Mouse (Mus musculus): ENCODE data around the gene Dffb.

DNA sequence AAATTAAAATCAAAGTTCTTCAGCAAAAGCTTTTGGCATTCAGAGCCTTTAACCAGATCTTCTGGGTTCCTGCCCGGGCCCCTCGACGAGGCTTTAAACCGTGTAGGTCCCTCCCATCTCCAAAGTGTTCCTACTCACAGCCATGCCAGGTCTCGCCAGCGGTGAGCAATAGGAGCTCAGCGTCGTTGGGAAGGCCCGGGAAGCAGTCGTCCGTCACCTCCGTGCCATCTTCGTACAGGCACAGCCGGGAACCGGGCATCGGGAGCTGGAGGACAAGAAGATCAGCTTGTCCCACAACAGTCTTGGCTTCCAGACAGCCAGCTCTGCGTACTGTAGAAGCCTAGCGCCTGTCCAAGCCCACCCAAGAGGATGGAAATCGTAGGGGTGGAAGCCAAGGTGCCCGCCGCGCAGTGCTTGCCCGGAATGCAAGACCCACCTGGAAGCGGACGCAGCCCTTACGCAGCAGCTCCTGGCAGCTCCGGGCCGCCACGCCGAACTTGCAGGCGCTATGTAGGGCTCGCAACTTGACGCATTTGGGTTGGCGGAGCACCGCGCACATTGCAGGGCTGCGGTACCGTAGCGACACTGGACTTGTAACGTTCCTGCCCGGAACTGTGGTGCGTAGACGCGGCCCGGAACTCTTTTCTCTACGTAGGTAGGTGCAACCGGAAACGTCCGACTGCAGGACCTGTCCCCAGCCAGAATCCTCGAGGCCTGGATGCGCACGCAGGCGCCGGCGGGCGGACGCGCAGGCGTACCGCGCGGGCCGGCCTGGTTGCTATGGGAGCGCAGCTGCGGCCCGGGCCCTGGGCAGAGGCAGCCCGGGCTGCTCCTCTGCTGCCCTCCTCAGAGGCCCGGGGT is at the start of gene Dffb, which contains the start of gene Cep104:
- TF ChIP-seq CTCF (IDR thresholded peaks at IDR 0.05; ENCODE audit: extremely low read depth, insufficient read depth, insufficient read length, insufficient replicate concordance) (no peak), POLR2A (IDR thresholded peaks at IDR 0.05; ENCODE audit: low read depth, low read length) (no peak; the same call in 1 of the 2 replicates)

All from spleen, adult 2 months (tissue).